Mouse (Mus musculus) heart, adult 2 months (tissue): ENCODE measurements at regions not wholly inside any gene's neighbourhood (a gene's known extent, or its start where the extent isn't known, plus 50 kb on each side); places are given as distances from the start of the nearest gene placed in this dataset.

Source experiments
- CTCF ChIP-seq: fragments of 200-600 bp; IDR thresholded peaks from 2 replicates; pipeline ENCODE4 v1.8.1; 2022; ENCODE audit warnings: antibody characterized with exemption, mild to moderate bottlenecking, moderate library complexity
- EP300 ChIP-seq: fragments of 200-500 bp; IDR thresholded peaks from 2 replicates; pipeline ENCODE4 v1.6.1; 2011; ENCODE audit warnings: low read depth, low read length, control low read depth; ENCODE audit not compliant: insufficient read depth
- POLR2A ChIP-seq: fragments of 200-500 bp; IDR thresholded peaks from 2 replicates; pipeline ENCODE4 v1.6.1; 2011; ENCODE audit warnings: mild to moderate bottlenecking, low read depth, low read length, control low read depth; ENCODE audit not compliant: insufficient read depth

- TF ChIP-seq CTCF (no peak), EP300 (no peak), POLR2A (no peak)
Observed at GRCm38 (mm10) chr6:16550445-16550844, 347.8 kb downstream of the Tfec start.
